Mouse (Mus musculus): ENCODE results near the gene Rab43. TPM values are rescaled to one million over a fixed set of nuclear protein-coding genes. Genes with fewer than 3 reads are reported as not detected.

Rab43 gene
- polyA plus RNA-seq, 1 experiment = 19.4 TPM

GRCm38 (mm10) chr6:87799576-87799975 is 12.4 kb downstream of the Rab43 start:
- TF ChIP-seq CTCF (IDR thresholded peaks at IDR 0.05; ENCODE audit: borderline replicate concordance, insufficient read depth, low read depth, low read length) = no peak
- no peak for TF ChIP-seq POLR2A (IDR thresholded peaks at IDR 0.05; ENCODE audit: borderline replicate concordance, insufficient read depth, low read length)
- no peaks in the 10 kb centered on the region for H3K27me3 ChIP-seq (ENCODE audit: control insufficient read depth, insufficient read depth, low read length)
- 94% methylated on average over 6 of the region's 6 CpGs for WGBS

GRCm38 (mm10) chr6:87797321-87797720 is 14.6 kb downstream of the Rab43 start:
- no peak for DNase-seq
- H3K27me3 ChIP-seq (ENCODE audit: control insufficient read depth, insufficient read depth, low read length) = no peaks in the 10 kb centered on the region
- WGBS = 61% methylated on average over 2 of the region's 2 CpGs
- no peak overlapping the region for H3K4me3 ChIP-seq (replicated peaks; ENCODE audit: insufficient read depth, low read depth, low read length)
- H3K4me1 ChIP-seq (ENCODE audit: control insufficient read depth, insufficient read depth, low read length) = peaks cover 45% of the 10 kb centered on the region
- H3K27ac ChIP-seq (ENCODE audit: insufficient read depth, low read length) = no peak overlapping the region
- TF ChIP-seq POLR2A (IDR thresholded peaks at IDR 0.05; ENCODE audit: borderline replicate concordance, insufficient read depth, low read length) = no peak
- no peak for TF ChIP-seq CTCF (IDR thresholded peaks at IDR 0.05; ENCODE audit: borderline replicate concordance, insufficient read depth, low read depth, low read length)

More at GRCm38 (mm10) chr6:87799576-87799975, 12.4 kb downstream of the Rab43 start:
- Histone ChIP-seq H3K27ac (ENCODE audit: insufficient read depth, low read length) (no peak overlapping the region), H3K4me1 (ENCODE audit: control insufficient read depth, insufficient read depth, low read length) (peaks cover 27% of the 10 kb centered on the region), H3K4me3 (replicated peaks; ENCODE audit: insufficient read depth, low read depth, low read length) (no peak overlapping the region)
- no peak for DNase-seq

- no peaks in the 10 kb centered on the region for H3K27me3 ChIP-seq (ENCODE audit: control insufficient read depth, insufficient read depth, low read length)
- WGBS = 63% methylated on average over 6 of the region's 6 CpGs
- peaks cover 50% of the 10 kb centered on the region for H3K4me1 ChIP-seq (ENCODE audit: control insufficient read depth, insufficient read depth, low read length)
- no peak overlapping the region for H3K4me3 ChIP-seq (replicated peaks; ENCODE audit: insufficient read depth, low read depth, low read length)
- DNase-seq = peak in 1 of 2 experiments; percentile 13
- TF ChIP-seq CTCF (IDR thresholded peaks at IDR 0.05; ENCODE audit: borderline replicate concordance, insufficient read depth, low read depth, low read length) = no peak
- no peak for TF ChIP-seq POLR2A (IDR thresholded peaks at IDR 0.05; ENCODE audit: borderline replicate concordance, insufficient read depth, low read length)
- no peak overlapping the region for H3K27ac ChIP-seq (ENCODE audit: insufficient read depth, low read length)
These were observed 15.6 kb downstream of the Rab43 start for GRCm38 (mm10) chr6:87796251-87796880.

GRCm38 (mm10) chr6:87795385-87796150 is 16.4 kb downstream of the Rab43 start:
- Histone ChIP-seq H3K4me3 (replicated peaks; ENCODE audit: insufficient read depth, low read depth, low read length) (no peak overlapping the region), H3K4me1 (ENCODE audit: control insufficient read depth, insufficient read depth, low read length) (peaks cover 53% of the 10 kb centered on the region), H3K27ac (ENCODE audit: insufficient read depth, low read length) (no peak overlapping the region), H3K27me3 (ENCODE audit: control insufficient read depth, insufficient read depth, low read length) (no peaks in the 10 kb centered on the region)
- no peak for TF ChIP-seq POLR2A (IDR thresholded peaks at IDR 0.05; ENCODE audit: borderline replicate concordance, insufficient read depth, low read length)
- no peak for TF ChIP-seq CTCF (IDR thresholded peaks at IDR 0.05; ENCODE audit: borderline replicate concordance, insufficient read depth, low read depth, low read length)
- 35% methylated on average over 6 of the region's 6 CpGs for WGBS
- peak; percentile 66 to 79 for DNase-seq

- Histone ChIP-seq H3K4me1 (ENCODE audit: control insufficient read depth, insufficient read depth, low read length) (peaks cover 57% of the 10 kb centered on the region), H3K27me3 (ENCODE audit: control insufficient read depth, insufficient read depth, low read length) (no peaks in the 10 kb centered on the region), H3K27ac (ENCODE audit: insufficient read depth, low read length) (0 out of 2 replicates have a peak overlapping the region, but pooled peaks have one; percentile 1), H3K4me3 (replicated peaks; ENCODE audit: insufficient read depth, low read depth, low read length) (no peak overlapping the region)
- DNase-seq = peak; percentile 84 to 88
- TF ChIP-seq POLR2A (IDR thresholded peaks at IDR 0.05; ENCODE audit: borderline replicate concordance, insufficient read depth, low read length) (no peak), CTCF (IDR thresholded peaks at IDR 0.05; ENCODE audit: borderline replicate concordance, insufficient read depth, low read depth, low read length) (no peak)
- 29% methylated on average over 10 of the region's 10 CpGs for WGBS
These were observed 18.0 kb downstream of the Rab43 start for GRCm38 (mm10) chr6:87793821-87794510.

- Histone ChIP-seq H3K4me3 (replicated peaks; ENCODE audit: insufficient read depth, low read depth, low read length) (no peak overlapping the region), H3K27me3 (ENCODE audit: control insufficient read depth, insufficient read depth, low read length) (no peaks in the 10 kb centered on the region), H3K4me1 (ENCODE audit: control insufficient read depth, insufficient read depth, low read length) (peaks cover 63% of the 10 kb centered on the region), H3K27ac (ENCODE audit: insufficient read depth, low read length) (no peak overlapping the region)
- peak in 1 of 2 experiments; percentile 33 for DNase-seq
- WGBS = 34% methylated on average over 5 of the region's 5 CpGs
- TF ChIP-seq CTCF (IDR thresholded peaks at IDR 0.05; ENCODE audit: borderline replicate concordance, insufficient read depth, low read depth, low read length) (no peak), POLR2A (IDR thresholded peaks at IDR 0.05; ENCODE audit: borderline replicate concordance, insufficient read depth, low read length) (no peak)
These were observed 20.1 kb downstream of the Rab43 start for GRCm38 (mm10) chr6:87791826-87792225.

- no peaks in the 10 kb centered on the region for H3K27me3 ChIP-seq (ENCODE audit: control insufficient read depth, insufficient read depth, low read length)
- no peak overlapping the region for H3K27ac ChIP-seq (ENCODE audit: insufficient read depth, low read length)
- H3K4me1 ChIP-seq (ENCODE audit: control insufficient read depth, insufficient read depth, low read length) = peaks cover 59% of the 10 kb centered on the region
- 76% methylated on average over 7 of the region's 7 CpGs for WGBS
- no peak overlapping the region for H3K4me3 ChIP-seq (replicated peaks; ENCODE audit: insufficient read depth, low read depth, low read length)
- TF ChIP-seq POLR2A (IDR thresholded peaks at IDR 0.05; ENCODE audit: borderline replicate concordance, insufficient read depth, low read length) (no peak), CTCF (IDR thresholded peaks at IDR 0.05; ENCODE audit: borderline replicate concordance, insufficient read depth, low read depth, low read length) (no peak)
- DNase-seq = peak in 1 of 2 experiments; percentile 31
These were observed 21.0 kb downstream of the Rab43 start for GRCm38 (mm10) chr6:87790779-87791480.

Measured in cerebellum, adult 2 months (tissue).